Mouse (Mus musculus) thymus, adult 2 months (tissue): Measurements from ENCODE around the gene Sp2.

Source experiments
- CTCF ChIP-seq: fragments of 200-500 bp; IDR thresholded peaks from 2 replicates; pipeline ENCODE4 v1.5.1; 2012; ENCODE audit warnings: mild to moderate bottlenecking, control low read depth, low read length, moderate library complexity, borderline replicate concordance; ENCODE audit not compliant: control insufficient read depth, poor library complexity, insufficient read depth; ENCODE audit errors: extremely low read depth
- POLR2A ChIP-seq: fragments of 200-500 bp; IDR thresholded peaks from 2 replicates; pipeline ENCODE4 v1.6.1; 2012; ENCODE audit warnings: mild to moderate bottlenecking, low read length, control low read depth, moderate library complexity; ENCODE audit not compliant: control insufficient read depth, poor library complexity, insufficient read depth; ENCODE audit errors: extremely low read depth

DNA sequence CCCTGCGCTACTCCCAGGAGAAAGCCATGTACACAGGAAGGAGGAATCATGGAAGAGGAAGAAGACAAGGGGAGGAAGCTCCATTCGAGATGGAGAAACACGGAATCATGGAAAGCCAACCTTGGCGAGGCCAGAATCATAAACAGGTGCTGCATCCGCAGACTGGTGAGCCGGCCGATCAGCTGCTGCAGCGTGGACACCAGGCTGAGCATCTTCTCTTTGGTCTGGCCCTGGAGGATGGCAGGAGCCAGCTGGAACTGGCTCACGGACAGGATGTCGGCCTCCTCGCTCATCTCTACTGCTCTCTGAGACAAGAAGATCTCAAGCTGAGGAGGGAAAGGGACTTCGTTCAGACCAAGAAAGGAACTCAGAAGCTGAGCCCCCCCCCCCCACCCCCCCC is 74.2 kb downstream of the Sp2 start:
- no peak for TF ChIP-seq CTCF
- no peak for TF ChIP-seq POLR2A
